Mouse (Mus musculus) thymus, postnatal 36 days (tissue): ENCODE measurements around the gene Clmp.
"Not testable (repeated sequence)": the region's sequence is repeated elsewhere in the genome, so short reads cannot be mapped to it uniquely, and the experiment has no call there.

Source experiments
- DNase-seq, 2 experiments: peaks; one replicate each; pipeline ENCODE4 v3.0.0; 2022; ENCODE audit warnings: mixed read lengths in 2 of 2

Clmp gene

GRCm38 (mm10) chr9:40780892-40781725, 95.3 kb downstream of the Clmp start:
- DNase-seq = no peak

GRCm38 (mm10) chr9:40781726-40782581, 96.2 kb downstream of the Clmp start:
- peak; percentile 37 to 42 for DNase-seq

GRCm38 (mm10) chr9:40783641-40784373, 98.0 kb downstream of the Clmp start:
- DNase-seq = peak; percentile 61 to 73

GRCm38 (mm10) chr9:40784374-40784967, 98.7 kb downstream of the Clmp start:
- no peak for DNase-seq

- DNase-seq = no peak
Observed at GRCm38 (mm10) chr9:40785452-40785851, 99.7 kb downstream of the Clmp start.

- DNase-seq = not testable (repeated sequence)
Observed at GRCm38 (mm10) chr9:40786820-40787219, 101.1 kb downstream of the Clmp start.

- no peak for DNase-seq
Observed at GRCm38 (mm10) chr9:40791864-40792633, 106.3 kb downstream of the Clmp start.

- DNase-seq = no peak
Observed at GRCm38 (mm10) chr9:40793581-40793980, 107.8 kb downstream of the Clmp start.

GRCm38 (mm10) chr9:40794251-40794650, 108.5 kb downstream of the Clmp start:
- no peak for DNase-seq

- DNase-seq = no peak
Observed at GRCm38 (mm10) chr9:40794926-40795325, 109.2 kb downstream of the Clmp start.

GRCm38 (mm10) chr9:40795562-40795961, 109.8 kb downstream of the Clmp start:
- no peak for DNase-seq

- DNase-seq = no peak
Observed at GRCm38 (mm10) chr9:40796054-40796453, 110.3 kb downstream of the Clmp start.

- DNase-seq = peak in 1 of 2 experiments; percentile 13
Observed at GRCm38 (mm10) chr9:40798247-40798960, 112.6 kb downstream of the Clmp start.

GRCm38 (mm10) chr9:40799112-40799511, 113.3 kb downstream of the Clmp start:
- DNase-seq = peak; percentile 18 to 21

GRCm38 (mm10) chr9:40799837-40800501, 114.2 kb downstream of the Clmp start:
- peak; percentile 62 to 64 for DNase-seq

- peak; percentile 100 for DNase-seq
Observed at GRCm38 (mm10) chr9:40800675-40801612, 115.2 kb downstream of the Clmp start, which contains the start of gene Hspa8. Gene Hspa8, plus strand, starts transcription at chr9:40800984.

- DNase-seq = not testable (repeated sequence)
Observed at GRCm38 (mm10) chr9:40801614-40802532, 116.1 kb downstream of the Clmp start.

- not testable (repeated sequence) for DNase-seq
Observed at GRCm38 (mm10) chr9:40802533-40802875, 116.7 kb downstream of the Clmp start.
